Mouse (Mus musculus) forebrain, embryonic 14.5 days (tissue): ENCODE results near the gene Prss40. TPM values are rescaled to one million over a fixed set of nuclear protein-coding genes. Genes with fewer than 3 reads are reported as not detected.

ENCODE experiments used
- ATAC-seq: fragments of 200-750 bp; cut with Nextera tagmentation; 2 replicates; pipeline ENCODE4 v1.8.0; 2017; ENCODE audit warnings: mild to moderate bottlenecking, moderate library complexity
- DNase-seq: peaks from one replicate; pipeline ENCODE4 v3.0.0-alpha.2; 2015; ENCODE audit warnings: low spot score
- H3K27ac ChIP-seq: fragments of 300-500 bp; sonication (generic); 2 replicates; pipeline ENCODE4 v1.5.1; 2014; ENCODE audit warnings: low read depth, mild to moderate bottlenecking, control low read depth, low read length, moderate library complexity
- H3K27me3 ChIP-seq: fragments of 300-500 bp; sonication (generic); replicated peaks from 2 replicates; pipeline ENCODE4 v1.6.1; 2014; ENCODE audit warnings: low read length, control low read depth, mixed read lengths; ENCODE audit not compliant: control insufficient read depth, insufficient read depth
- H3K36me3 ChIP-seq: fragments of 300-500 bp; sonication (generic); 2 replicates; pipeline ENCODE4 v1.6.1; 2014; ENCODE audit warnings: low read length, control low read depth; ENCODE audit not compliant: control insufficient read depth, insufficient read depth
- H3K4me1 ChIP-seq: fragments of 300-500 bp; sonication (generic); 2 replicates; pipeline ENCODE4 v1.6.1; 2014; ENCODE audit warnings: antibody characterized with exemption, low read length, control low read depth; ENCODE audit not compliant: control insufficient read depth, insufficient read depth
- H3K4me2 ChIP-seq: fragments of 300-500 bp; sonication (generic); 2 replicates; pipeline ENCODE4 v1.6.1; 2014; ENCODE audit warnings: mild to moderate bottlenecking, control low read depth, low read length
- H3K4me3 ChIP-seq: fragments of 300-500 bp; sonication (generic); 2 replicates; pipeline ENCODE4 v1.5.1; 2014; ENCODE audit warnings: low read depth, low read length, control low read depth
- H3K9ac ChIP-seq: fragments of 300-500 bp; sonication (generic); 2 replicates; pipeline ENCODE4 v1.6.1; 2014; ENCODE audit warnings: mild to moderate bottlenecking, low read length, control low read depth, moderate library complexity
- H3K9me3 ChIP-seq: fragments of 300-500 bp; sonication (generic); replicated peaks from 2 replicates; pipeline ENCODE4 v1.6.1; 2016; ENCODE audit warnings: low read length, control low read depth, mixed read lengths; ENCODE audit not compliant: control insufficient read depth
- WGBS: fragments of 180-500 bp; shearing (Covaris S2); extraction: QIAGEN DNeasy Blood & Tissue Kit; methylation state at CpG from one replicate; pipeline ENCODE4 v1.1.7; 2014; 5-methylcytosine and 5-hydroxymethylcytosine counted together
- polyA plus RNA-seq: library from polyadenylated mRNA; unstranded; fragments of >200 nt; fragmentation: Nextera tagmentation; extraction: Ambion mirVana; gene quantifications from 2 replicates; pipeline ENCODE4 v1.2.1, GENCODE M21; 2014

Prss40 gene
- polyA plus RNA-seq, 1 experiment from 2014 or later, result not detected

- Histone ChIP-seq H3K4me3 (peak overlapping the region; percentile 40), H3K36me3 (no peaks in the 10 kb centered on the region), H3K27ac (peak overlapping the region; percentile 81), H3K4me2 (peak overlapping the region; percentile 68), H3K27me3 (no peaks in the 10 kb centered on the region; the same call in 1 of the 2 replicates), H3K9me3 (no peaks in the 10 kb centered on the region), H3K9ac (peak overlapping the region; percentile 64), H3K4me1 (peaks cover 14% of the 10 kb centered on the region)
- ATAC-seq (peak; percentile 66), DNase-seq (no peak)
- WGBS, result 1% methylated on average over 18 of the region's 18 CpGs
These were observed 19.1 kb upstream of the Prss40 start for GRCm38 (mm10) chr1:34579782-34580356.

- peaks cover 11% of the 10 kb centered on the region for H3K4me1 ChIP-seq
- no peaks in the 10 kb centered on the region; the same call in 1 of the 2 replicates for H3K27me3 ChIP-seq
- H3K36me3 ChIP-seq, result no peaks in the 10 kb centered on the region
- H3K9ac ChIP-seq, result peak within 1 kb of the TSS; percentile 64
- H3K4me2 ChIP-seq, result peak within 1 kb of the TSS; percentile 68
- H3K27ac ChIP-seq, result peak within 1 kb of the TSS; percentile 81
- H3K9me3 ChIP-seq, result no peaks in the 10 kb centered on the region
- under 1% methylated on average over 53 of the region's 53 CpGs for WGBS
- ATAC-seq (peak; percentile 89), DNase-seq (peak; percentile 86)
- H3K4me3 ChIP-seq, result peak within 1 kb of the TSS; percentile 40
These were observed 18.4 kb upstream of the Prss40 start, which contains the start of gene Amer3 for GRCm38 (mm10) chr1:34578851-34579781. Gene Amer3 (plus strand): TSS chr1:34579657.

GRCm38 (mm10) chr1:34573221-34573620, 12.5 kb upstream of the Prss40 start:
- Histone ChIP-seq H3K36me3 (no peaks in the 10 kb centered on the region), H3K4me3 (no peak overlapping the region), H3K9me3 (no peaks in the 10 kb centered on the region), H3K4me1 (no peaks in the 10 kb centered on the region), H3K27ac (no peak overlapping the region), H3K4me2 (no peak overlapping the region), H3K9ac (no peak overlapping the region), H3K27me3 (no peaks in the 10 kb centered on the region)
- DNase-seq (no peak), ATAC-seq (no peak)
- WGBS, result 86% methylated on average over 6 of the region's 6 CpGs

- H3K9me3 ChIP-seq, result no peaks in the 10 kb centered on the region
- no peak overlapping the region for H3K4me3 ChIP-seq
- H3K4me2 ChIP-seq, result no peak overlapping the region
- H3K27ac ChIP-seq, result no peak overlapping the region
- ATAC-seq (no peak), DNase-seq (no peak)
- no peak overlapping the region for H3K9ac ChIP-seq
- H3K36me3 ChIP-seq, result no peaks in the 10 kb centered on the region
- WGBS, result 70% methylated on average over 6 of the region's 6 CpGs
- no peaks in the 10 kb centered on the region for H3K27me3 ChIP-seq
- no peaks in the 10 kb centered on the region for H3K4me1 ChIP-seq
These were observed 10.7 kb upstream of the Prss40 start for GRCm38 (mm10) chr1:34571431-34571830.

- no peaks in the 10 kb centered on the region for H3K36me3 ChIP-seq
- H3K4me3 ChIP-seq, result no peak overlapping the region
- no peaks in the 10 kb centered on the region for H3K4me1 ChIP-seq
- H3K9me3 ChIP-seq, result no peaks in the 10 kb centered on the region
- H3K27me3 ChIP-seq, result no peaks in the 10 kb centered on the region
- H3K4me2 ChIP-seq, result no peak overlapping the region
- WGBS, result 85% methylated on average over 2 of the region's 2 CpGs
- DNase-seq, result no peak
- ATAC-seq, result no peak
- H3K9ac ChIP-seq, result no peak overlapping the region
- no peak overlapping the region for H3K27ac ChIP-seq
These were observed 9.1 kb upstream of the Prss40 start for GRCm38 (mm10) chr1:34569876-34570275.

- no peaks in the 10 kb centered on the region for H3K27me3 ChIP-seq
- H3K4me2 ChIP-seq, result no peak overlapping the region
- no peak overlapping the region for H3K9ac ChIP-seq
- DNase-seq, result no peak
- ATAC-seq, result no peak
- H3K27ac ChIP-seq, result no peak overlapping the region
- H3K9me3 ChIP-seq, result no peaks in the 10 kb centered on the region
- WGBS, result 93% methylated on average over 2 of the region's 2 CpGs
- no peaks in the 10 kb centered on the region for H3K36me3 ChIP-seq
- H3K4me3 ChIP-seq, result no peak overlapping the region
- no peaks in the 10 kb centered on the region for H3K4me1 ChIP-seq
These were observed 7.4 kb upstream of the Prss40 start for GRCm38 (mm10) chr1:34568120-34568519.

- Histone ChIP-seq H3K27ac (no peak overlapping the region), H3K27me3 (no peaks in the 10 kb centered on the region), H3K9me3 (no peaks in the 10 kb centered on the region), H3K36me3 (no peaks in the 10 kb centered on the region), H3K4me2 (no peak overlapping the region), H3K4me3 (no peak overlapping the region), H3K4me1 (no peaks in the 10 kb centered on the region), H3K9ac (no peak overlapping the region)
- 89% methylated on average over 8 of the region's 8 CpGs for WGBS
- DNase-seq (no peak), ATAC-seq (no peak)
These were observed 3.8 kb upstream of the Prss40 start for GRCm38 (mm10) chr1:34564383-34565045.

GRCm38 (mm10) chr1:34554275-34554674, 6.5 kb downstream of the Prss40 start:
- H3K27me3 ChIP-seq, result no peaks in the 10 kb centered on the region
- DNase-seq (no peak), ATAC-seq (no peak)
- H3K9me3 ChIP-seq, result no peaks in the 10 kb centered on the region
- WGBS, result 95% methylated on average over 7 of the region's 7 CpGs
- no peaks in the 10 kb centered on the region for H3K4me1 ChIP-seq
- H3K27ac ChIP-seq, result no peak overlapping the region
- H3K36me3 ChIP-seq, result no peaks in the 10 kb centered on the region
- no peak overlapping the region for H3K9ac ChIP-seq
- no peak overlapping the region for H3K4me2 ChIP-seq
- H3K4me3 ChIP-seq, result no peak overlapping the region
